Mouse (Mus musculus) ES-E14 (cell line): ENCODE measurements around the gene Cracr2b.

Source experiments
- CHD2 ChIP-seq: IDR thresholded peaks from 2 replicates; pipeline ENCODE4 v1.6.1; 2014; ENCODE audit warnings: mild to moderate bottlenecking, low read depth, low read length, inconsistent platforms
- HCFC1 ChIP-seq: IDR thresholded peaks from 2 replicates; pipeline ENCODE4 v1.6.1; 2012; ENCODE audit warnings: low read length, inconsistent platforms, borderline replicate concordance; ENCODE audit not compliant: insufficient read depth
- MAFK ChIP-seq: IDR thresholded peaks from 2 replicates; pipeline ENCODE4 v1.6.1; 2014; ENCODE audit warnings: mild to moderate bottlenecking, low read depth, low read length, inconsistent platforms; ENCODE audit not compliant: insufficient read depth
- ZC3H11A ChIP-seq: IDR thresholded peaks from 2 replicates; pipeline ENCODE4 v1.6.1; 2012; ENCODE audit warnings: low read depth, mild to moderate bottlenecking, inconsistent platforms, low read length, borderline replicate concordance
- ZNF384 ChIP-seq: IDR thresholded peaks from 2 replicates; pipeline ENCODE4 v1.6.1; 2012; ENCODE audit warnings: low read depth, low read length, inconsistent platforms

- no peak for TF ChIP-seq HCFC1
- no peak for TF ChIP-seq ZNF384
- no peak for TF ChIP-seq MAFK
- TF ChIP-seq CHD2, result no peak
- TF ChIP-seq ZC3H11A, result no peak
Observed at GRCm38 (mm10) chr7:141471236-141471635, 10.3 kb downstream of the Cracr2b start.
